Mouse (Mus musculus): ENCODE measurements around the gene Hspa1l. TPM values are rescaled to one million over a fixed set of nuclear protein-coding genes. Genes with fewer than 3 reads are reported as not detected.
"Not testable (repeated sequence)": the region's sequence is repeated elsewhere in the genome, so short reads cannot be mapped to it uniquely, and the experiment has no call there.

Hspa1l gene
- polyA plus RNA-seq, 1 experiment = 0.28 TPM

DNA sequence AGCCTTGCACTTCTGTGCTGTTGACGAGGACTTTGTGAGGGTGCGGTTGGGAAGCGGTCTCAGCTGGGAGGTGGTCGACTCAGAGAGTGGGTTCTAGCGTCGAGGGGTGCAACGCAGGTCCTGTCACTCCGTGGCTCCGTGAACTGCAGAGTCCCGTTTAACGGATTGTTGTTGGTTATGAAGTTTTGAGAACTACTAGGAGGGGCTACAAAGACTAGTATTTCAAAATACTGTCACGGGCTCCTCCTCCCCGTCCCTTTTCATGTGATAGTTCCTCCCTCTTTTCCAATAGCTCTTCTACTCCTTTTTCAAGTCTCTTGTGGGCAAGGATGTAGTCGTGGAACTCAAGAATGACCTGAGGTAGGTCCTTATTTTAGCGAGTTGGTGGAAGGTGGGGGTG is 9.8 kb downstream of the Hspa1l start:
- H3K4me1 ChIP-seq (replicated peaks; ENCODE audit: control insufficient read depth, insufficient read depth, low read length) = peaks cover 5% of the 10 kb centered on the region
- H3K27me3 ChIP-seq (ENCODE audit: control insufficient read depth, insufficient read depth, low read length) = no peaks in the 10 kb centered on the region
- WGBS = under 1% methylated on average over 15 of the region's 15 CpGs
- H3K36me3 ChIP-seq (ENCODE audit: control insufficient read depth, insufficient read depth, low read length) = peaks cover 13% of the 10 kb centered on the region
- DNase-seq = no peak
- peak overlapping the region; percentile 69 for H3K4me3 ChIP-seq (ENCODE audit: control insufficient read depth, insufficient read depth, low read length)
- no peak for TF ChIP-seq CTCF (IDR thresholded peaks at IDR 0.05; ENCODE audit: borderline replicate concordance, control insufficient read depth, extremely low read depth, insufficient read depth, low read length, poor library complexity)
- no peak overlapping the region for H3K27ac ChIP-seq (ENCODE audit: control insufficient read depth, insufficient read depth, low read length)

GRCm38 (mm10) chr17:34984218-34984617 is 11.7 kb downstream of the Hspa1l start:
- no peaks in the 10 kb centered on the region for H3K27me3 ChIP-seq (ENCODE audit: control insufficient read depth, insufficient read depth, low read length)
- WGBS = 88% methylated on average over 2 of the region's 2 CpGs
- TF ChIP-seq CTCF (IDR thresholded peaks at IDR 0.05; ENCODE audit: borderline replicate concordance, control insufficient read depth, extremely low read depth, insufficient read depth, low read length, poor library complexity) (no peak), POLR2A (IDR thresholded peaks at IDR 0.05; ENCODE audit: control insufficient read depth, extremely low read depth, insufficient read depth, low read length, poor library complexity) (no peak)
- no peak overlapping the region for H3K4me3 ChIP-seq (ENCODE audit: control insufficient read depth, insufficient read depth, low read length)
- H3K36me3 ChIP-seq (ENCODE audit: control insufficient read depth, insufficient read depth, low read length) = peaks cover 19% of the 10 kb centered on the region
- H3K27ac ChIP-seq (ENCODE audit: control insufficient read depth, insufficient read depth, low read length) = no peak overlapping the region
- peaks cover 5% of the 10 kb centered on the region for H3K4me1 ChIP-seq (replicated peaks; ENCODE audit: control insufficient read depth, insufficient read depth, low read length)
- DNase-seq = no peak

- Histone ChIP-seq H3K36me3 (ENCODE audit: control insufficient read depth, insufficient read depth, low read length) (peaks cover 15% of the 10 kb centered on the region; the same call in 1 of the 2 replicates), H3K4me1 (replicated peaks; ENCODE audit: control insufficient read depth, insufficient read depth, low read length) (peaks cover 21% of the 10 kb centered on the region), H3K4me3 (ENCODE audit: control insufficient read depth, insufficient read depth, low read length) (no peak overlapping the region), H3K27ac (ENCODE audit: control insufficient read depth, insufficient read depth, low read length) (no peak overlapping the region), H3K27me3 (ENCODE audit: control insufficient read depth, insufficient read depth, low read length) (no peaks in the 10 kb centered on the region)
- DNase-seq = no peak
- TF ChIP-seq CTCF (IDR thresholded peaks at IDR 0.05; ENCODE audit: borderline replicate concordance, control insufficient read depth, extremely low read depth, insufficient read depth, low read length, poor library complexity) = no peak
- no peak for TF ChIP-seq POLR2A (IDR thresholded peaks at IDR 0.05; ENCODE audit: control insufficient read depth, extremely low read depth, insufficient read depth, low read length, poor library complexity)
Measured at GRCm38 (mm10) chr17:34994751-34995150, 22.2 kb downstream of the Hspa1l start.

DNA sequence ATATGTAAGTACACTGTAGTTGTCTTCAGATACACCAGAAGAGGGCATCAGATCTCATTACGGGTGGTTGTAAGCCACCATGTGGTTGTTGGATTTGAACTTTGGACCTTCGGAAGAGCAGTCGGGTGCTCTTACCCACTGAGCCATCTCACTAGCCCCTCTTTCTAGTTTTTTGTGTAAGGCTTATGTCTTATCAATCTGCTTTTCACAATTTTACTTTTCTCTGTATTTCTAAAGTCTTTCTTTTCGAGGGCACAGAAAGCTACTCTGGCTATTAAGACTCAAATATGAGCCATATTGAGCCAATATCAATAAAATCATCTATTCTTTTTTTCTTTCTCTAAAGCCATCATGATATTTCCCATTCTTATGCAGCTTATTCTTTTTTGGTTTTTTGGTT is 22.7 kb downstream of the Hspa1l start:
- DNase-seq; H3K27me3 ChIP-seq (ENCODE audit: control insufficient read depth, insufficient read depth, low read length); H3K4me3 ChIP-seq (ENCODE audit: control insufficient read depth, insufficient read depth, low read length); H3K27ac ChIP-seq (ENCODE audit: control insufficient read depth, insufficient read depth, low read length): not testable (repeated sequence)
- Histone ChIP-seq H3K4me1 (replicated peaks; ENCODE audit: control insufficient read depth, insufficient read depth, low read length) (peaks cover 24% of the 10 kb centered on the region), H3K36me3 (ENCODE audit: control insufficient read depth, insufficient read depth, low read length) (peaks cover 15% of the 10 kb centered on the region; the same call in 1 of the 2 replicates)
- WGBS = 88% methylated on average over 4 of the region's 4 CpGs

DNA sequence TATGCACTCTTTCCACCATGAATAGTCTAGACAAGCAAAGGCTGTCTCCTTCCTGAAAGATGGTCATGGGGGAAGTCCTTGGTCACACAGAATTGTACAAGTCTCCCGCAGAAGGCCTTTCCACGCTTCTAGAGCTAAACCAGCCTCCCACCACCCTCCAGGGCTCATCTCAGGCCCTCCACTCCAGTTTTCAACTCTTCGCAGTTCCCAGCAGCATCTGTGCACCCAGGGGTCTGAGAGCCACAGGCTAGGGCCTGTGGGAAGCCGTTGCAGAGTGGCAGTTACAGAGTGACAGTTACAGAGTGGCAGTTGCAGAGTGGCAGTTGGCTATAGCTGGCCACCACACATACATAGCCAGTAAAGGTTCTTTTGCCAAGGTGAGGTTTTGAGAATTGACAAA is 23.4 kb downstream of the Hspa1l start:
- H3K4me3 ChIP-seq (ENCODE audit: control insufficient read depth, insufficient read depth, low read length); H3K27ac ChIP-seq (ENCODE audit: control insufficient read depth, insufficient read depth, low read length); H3K27me3 ChIP-seq (ENCODE audit: control insufficient read depth, insufficient read depth, low read length); DNase-seq: not testable (repeated sequence)
- 86% methylated on average over 4 of the region's 4 CpGs for WGBS
- H3K36me3 ChIP-seq (ENCODE audit: control insufficient read depth, insufficient read depth, low read length) = peaks cover 12% of the 10 kb centered on the region; the same call in 1 of the 2 replicates
- peaks cover 24% of the 10 kb centered on the region for H3K4me1 ChIP-seq (replicated peaks; ENCODE audit: control insufficient read depth, insufficient read depth, low read length)

DNA sequence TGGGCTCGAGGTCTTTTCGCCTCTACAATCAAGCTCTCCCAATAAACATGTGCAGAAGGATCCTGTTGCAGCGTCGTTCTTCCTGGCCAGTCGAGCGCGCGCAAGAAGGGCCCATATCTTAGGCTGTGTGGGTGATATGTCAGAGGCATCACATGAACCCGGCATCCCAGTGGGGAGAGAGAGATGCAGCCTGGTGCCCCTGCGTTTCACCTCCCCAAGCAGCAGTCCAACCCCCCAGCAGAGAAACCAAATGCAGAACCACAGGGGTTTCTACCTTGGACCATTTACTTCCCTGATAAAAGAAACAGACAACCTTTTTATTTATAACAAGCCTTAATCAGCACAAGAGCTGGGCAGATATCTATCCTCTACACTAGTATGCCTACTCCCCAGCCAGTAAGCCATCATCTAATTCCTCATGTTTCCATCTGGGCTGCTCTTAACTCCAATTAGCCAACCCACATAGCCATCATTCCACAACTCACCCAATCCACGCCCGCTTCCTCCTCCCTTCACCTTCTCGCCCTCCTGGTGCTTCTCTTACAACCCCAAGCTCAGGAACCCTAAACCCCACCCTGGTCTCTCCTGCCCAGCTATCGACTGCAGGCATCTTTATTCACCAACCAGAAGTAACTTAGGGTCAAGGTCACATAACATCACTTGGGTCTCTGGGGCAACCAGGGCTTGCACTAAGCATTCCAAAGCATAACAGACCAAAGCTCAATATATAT is 24.1 kb downstream of the Hspa1l start:
- Histone ChIP-seq H3K4me3 (ENCODE audit: control insufficient read depth, insufficient read depth, low read length) (peak overlapping the region; percentile 17; the same call in 1 of the 2 replicates), H3K27ac (ENCODE audit: control insufficient read depth, insufficient read depth, low read length) (no peak overlapping the region), H3K4me1 (replicated peaks; ENCODE audit: control insufficient read depth, insufficient read depth, low read length) (peaks cover 25% of the 10 kb centered on the region), H3K27me3 (ENCODE audit: control insufficient read depth, insufficient read depth, low read length) (no peaks in the 10 kb centered on the region), H3K36me3 (ENCODE audit: control insufficient read depth, insufficient read depth, low read length) (peaks cover 7% of the 10 kb centered on the region; the same call in 1 of the 2 replicates)
- no peak for TF ChIP-seq CTCF (IDR thresholded peaks at IDR 0.05; ENCODE audit: borderline replicate concordance, control insufficient read depth, extremely low read depth, insufficient read depth, low read length, poor library complexity)
- TF ChIP-seq POLR2A (IDR thresholded peaks at IDR 0.05; ENCODE audit: control insufficient read depth, extremely low read depth, insufficient read depth, low read length, poor library complexity) = no peak
- 90% methylated on average over 14 of the region's 14 CpGs for WGBS
- DNase-seq = no peak

DNA sequence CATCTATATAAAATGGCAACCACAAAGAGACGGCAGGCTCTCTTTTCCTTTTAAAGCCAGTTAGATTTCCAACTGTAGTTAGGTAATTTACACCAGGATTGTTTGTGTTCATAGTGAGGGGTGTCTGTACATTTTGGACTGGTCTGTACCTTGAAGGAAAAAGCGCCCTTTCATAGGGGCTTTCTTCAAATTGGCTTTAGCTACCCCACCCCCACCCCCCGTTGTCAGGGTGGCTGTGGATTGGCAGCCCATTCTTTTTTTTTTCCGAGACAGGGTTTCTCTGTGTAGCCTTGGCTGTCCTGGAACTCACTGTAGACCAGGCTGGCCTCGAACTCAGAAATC is 24.6 kb downstream of the Hspa1l start:
- no peak overlapping the region for H3K27ac ChIP-seq (ENCODE audit: control insufficient read depth, insufficient read depth, low read length)
- peaks cover 7% of the 10 kb centered on the region; the same call in 1 of the 2 replicates for H3K36me3 ChIP-seq (ENCODE audit: control insufficient read depth, insufficient read depth, low read length)
- no peaks in the 10 kb centered on the region for H3K27me3 ChIP-seq (ENCODE audit: control insufficient read depth, insufficient read depth, low read length)
- WGBS = 82% methylated on average over 5 of the region's 5 CpGs
- H3K4me1 ChIP-seq (replicated peaks; ENCODE audit: control insufficient read depth, insufficient read depth, low read length) = peaks cover 31% of the 10 kb centered on the region
- TF ChIP-seq POLR2A (IDR thresholded peaks at IDR 0.05; ENCODE audit: control insufficient read depth, extremely low read depth, insufficient read depth, low read length, poor library complexity) = no peak
- TF ChIP-seq CTCF (IDR thresholded peaks at IDR 0.05; ENCODE audit: borderline replicate concordance, control insufficient read depth, extremely low read depth, insufficient read depth, low read length, poor library complexity) = no peak
- no peak for DNase-seq
- H3K4me3 ChIP-seq (ENCODE audit: control insufficient read depth, insufficient read depth, low read length) = peak overlapping the region; percentile 12; the same call in 1 of the 2 replicates
